In the genomic region with DNA sequence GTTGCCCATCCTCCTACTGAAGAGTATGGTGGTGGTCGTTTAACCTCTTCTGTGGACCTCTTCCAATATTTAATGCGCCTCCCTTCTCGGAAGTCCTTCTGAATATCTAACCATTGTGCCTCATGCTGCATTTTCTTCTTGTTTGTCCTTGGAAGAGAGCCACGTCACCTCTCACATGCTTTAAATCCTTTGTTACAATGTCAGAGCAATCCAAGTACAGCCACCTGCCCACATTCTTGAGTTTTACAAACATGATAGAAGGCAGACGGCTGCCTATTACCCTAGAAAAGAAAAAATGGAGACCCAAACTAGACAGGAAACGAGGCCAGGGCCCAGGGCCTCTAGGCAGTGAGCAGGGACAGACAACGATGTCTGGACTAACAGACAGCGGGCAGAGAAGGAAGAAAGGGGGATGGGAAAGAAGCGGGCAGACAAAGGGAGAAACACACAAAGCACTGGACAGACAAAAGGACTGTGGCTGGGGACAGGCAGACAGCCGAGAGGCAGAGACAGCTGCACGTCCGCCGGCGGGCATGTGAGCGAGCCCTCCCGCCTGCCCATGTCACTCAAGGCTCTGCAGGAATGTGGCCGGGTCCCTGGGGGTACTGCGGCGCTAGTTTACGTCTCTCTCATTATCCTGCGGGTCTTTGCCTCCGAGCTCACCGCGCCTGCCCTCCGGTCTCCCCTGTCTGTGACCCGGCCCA, we compare ENCODE assay signal across 7 mouse cellular contexts. TPM values are rescaled to one million over a fixed set of nuclear protein-coding genes. Genes with fewer than 3 reads are reported as not detected.
A peak's percentile ranks its signal among the peaks of the same experiment; 100 is the strongest.
DNase-seq lines count a peak whose midpoint lies in the region; ATAC-seq and TF ChIP-seq lines count a peak whose summit lies in the region.

No protein-coding gene starts in this region.

- no peak for ATAC-seq in lung, embryonic 16.5 days (ENCODE audit: low read depth)
- ATAC-seq in limb, embryonic 13.5 days (ENCODE audit: low FRiP score, low read depth) = peak; percentile 41
- ATAC-seq in stomach, embryonic 14.5 days (ENCODE audit: insufficient number of reproducible peaks, insufficient read depth, low FRiP score, low read depth) = no peak

- H3K4me1 ChIP-seq in lung, embryonic 16.5 days (replicated peaks; ENCODE audit: control insufficient read depth, insufficient read depth, low read length) = peaks cover 18% of the 10 kb centered on the region
- peaks cover 6% of the 10 kb centered on the region for H3K4me1 ChIP-seq in embryonic fibroblast, embryonic 13.5 days (ENCODE audit: control insufficient read depth, insufficient read depth, low read length)
- H3K4me1 ChIP-seq in limb, embryonic 13.5 days = peaks cover 27% of the 10 kb centered on the region
- peaks cover 22% of the 10 kb centered on the region for H3K4me1 ChIP-seq in stomach, embryonic 14.5 days (ENCODE audit: control insufficient read depth, insufficient read depth, low read length)

- H3K9me3 ChIP-seq in lung, embryonic 16.5 days (ENCODE audit: control insufficient read depth, low read length) = no peaks in the 10 kb centered on the region
- no peaks in the 10 kb centered on the region for H3K9me3 ChIP-seq in limb, embryonic 13.5 days
- H3K9me3 ChIP-seq in stomach, embryonic 14.5 days (ENCODE audit: control insufficient read depth, low read depth, low read length) = no peaks in the 10 kb centered on the region

- TF ChIP-seq POLR2A in embryonic fibroblast, embryonic 13.5 days (IDR thresholded peaks at IDR 0.05; ENCODE audit: low read depth, low read length) = no peak

- H3K4me2 ChIP-seq in lung, embryonic 16.5 days (ENCODE audit: low read depth, low read length) = peak overlapping the region; percentile 94
- H3K4me2 ChIP-seq in limb, embryonic 13.5 days (replicated peaks) = peak overlapping the region; percentile 80
- peak overlapping the region; percentile 82 for H3K4me2 ChIP-seq in stomach, embryonic 14.5 days (replicated peaks; ENCODE audit: low read depth, low read length)

- H3K27ac ChIP-seq in lung, embryonic 16.5 days (ENCODE audit: low read length) = no peak overlapping the region
- H3K27ac ChIP-seq in embryonic fibroblast, embryonic 13.5 days (ENCODE audit: insufficient read depth, low read length) = no peak overlapping the region
- no peak overlapping the region for H3K27ac ChIP-seq in limb, embryonic 13.5 days
- H3K27ac ChIP-seq in stomach, embryonic 14.5 days (ENCODE audit: low read length) = no peak overlapping the region

- peaks cover 84% of the 10 kb centered on the region for H3K27me3 ChIP-seq in lung, embryonic 16.5 days (ENCODE audit: control insufficient read depth, insufficient read depth, low read depth, low read length)
- H3K27me3 ChIP-seq in limb, embryonic 13.5 days = peaks cover 93% of the 10 kb centered on the region
- H3K27me3 ChIP-seq in stomach, embryonic 14.5 days (ENCODE audit: control insufficient read depth, insufficient read depth, low read length) = peaks cover 11% of the 10 kb centered on the region; the same call in 1 of the 2 replicates

- H3K9ac ChIP-seq in lung, embryonic 16.5 days (ENCODE audit: low read length) = peak overlapping the region; percentile 49; the same call in 1 of the 2 replicates
- peak overlapping the region; percentile 62; the same call in 1 of the 2 replicates for H3K9ac ChIP-seq in limb, embryonic 13.5 days
- peak overlapping the region; percentile 10; the same call in 1 of the 2 replicates for H3K9ac ChIP-seq in stomach, embryonic 14.5 days (replicated peaks; ENCODE audit: low read depth, low read length)

- WGBS in lung, embryonic 16.5 days = 7% methylated on average over 26 of the region's 26 CpGs
- 5% methylated on average over 26 of the region's 26 CpGs for WGBS in limb, embryonic 13.5 days
- whole genome bisulfite sequencing in stomach, embryonic 14.5 days = 8% methylated on average over 26 of the region's 26 CpGs

- no peaks in the 10 kb centered on the region for H3K36me3 ChIP-seq in lung, embryonic 16.5 days (ENCODE audit: control insufficient read depth, insufficient read depth, low read length)
- H3K36me3 ChIP-seq in limb, embryonic 13.5 days = no peaks in the 10 kb centered on the region
- no peaks in the 10 kb centered on the region for H3K36me3 ChIP-seq in stomach, embryonic 14.5 days (ENCODE audit: control insufficient read depth, insufficient read depth, low read length)

- H3K4me3 ChIP-seq in lung, embryonic 16.5 days (ENCODE audit: low read length) = peak overlapping the region; percentile 50
- peak overlapping the region; percentile 17 for H3K4me3 ChIP-seq in embryonic fibroblast, embryonic 13.5 days (ENCODE audit: insufficient read depth, low read length)
- peak overlapping the region; percentile 47 for H3K4me3 ChIP-seq in limb, embryonic 13.5 days
- H3K4me3 ChIP-seq in stomach, embryonic 14.5 days (ENCODE audit: low read depth, low read length) = peak overlapping the region; percentile 39

- DNase-seq in lung, adult 18-20 months = no peak
- DNase-seq in MN1 (ENCODE audit: low spot score) = no peak
- no peak for DNase-seq in spleen, postnatal 10 days (ENCODE audit: low spot score in 2 of 2)

- no peak for TF ChIP-seq CTCF in embryonic fibroblast, embryonic 13.5 days (IDR thresholded peaks at IDR 0.05; ENCODE audit: borderline replicate concordance, insufficient read depth, low read length)

RNA-seq across cellular contexts. Expression of a gene that starts 2.9 kb away (rescaled TPM):
- 17.4 and 20.7 TPM in 2 replicates for polyA plus RNA-seq in lung, embryonic 16.5 days (2015; fragmentation: Nextera tagmentation; extraction: Ambion mirVana)
- 10.4 and 11.0 TPM in 2 replicates for polyA plus RNA-seq in embryonic fibroblast, embryonic 13.5 days (2011; ENCODE audit: insufficient read length, low read depth, missing spikeins)
- 15.6 and 16.7 TPM in 2 replicates for polyA plus RNA-seq in limb, embryonic 13.5 days (2015; fragmentation: Nextera tagmentation; extraction: Ambion mirVana)
- polyA plus RNA-seq in stomach, embryonic 14.5 days (2014; fragmentation: Nextera tagmentation; extraction: Ambion mirVana) = 21.4 and 22.2 TPM in 2 replicates

Comparison
In these comparisons a context has a peak if more than half of its experiments do, and no peak if none do; other contexts are left out.
1. H3K9ac ChIP-seq: peak in every context shown above with its lines; median percentile 62 in limb, embryonic 13.5 days; 49 in lung, embryonic 16.5 days; 10 in stomach, embryonic 14.5 days.